Mouse (Mus musculus) liver, postnatal 0 days (tissue): ENCODE measurements around the gene Fzd10.

Experiments
- CTCF ChIP-seq: sonication (generic); IDR thresholded peaks from 2 replicates; pipeline ENCODE4 v1.5.1; 2016; ENCODE audit warnings: antibody characterized with exemption, low read depth
- EP300 ChIP-seq: IDR thresholded peaks from 2 replicates; pipeline ENCODE4 v1.6.1; 2016; ENCODE audit warnings: antibody characterized with exemption, low read depth, mild to moderate bottlenecking

GRCm38 (mm10) chr5:128570091-128570490 lies 30.6 kb upstream of the Fzd10 start:
- no peak for TF ChIP-seq CTCF
- no peak for TF ChIP-seq EP300
